Mouse (Mus musculus) C2C12 (cell line): Measurements from ENCODE around the gene Prdx5.
A peak's percentile ranks its signal among the peaks of the same experiment; 100 is the strongest.

Source experiments
- CEBPB ChIP-seq: IDR thresholded peaks from one replicate; pipeline ENCODE4 v1.6.1; 2011; ENCODE audit warnings: low read depth, mild to moderate bottlenecking, control low read depth, moderate library complexity
- CTCF ChIP-seq: IDR thresholded peaks from one replicate; pipeline ENCODE4 v1.5.1; 2011; ENCODE audit not compliant: control insufficient read depth, insufficient read depth, insufficient read length
- FOSL1 ChIP-seq: IDR thresholded peaks from one replicate; pipeline ENCODE4 v1.8.0; 2011; ENCODE audit warnings: mild to moderate bottlenecking, low read length; ENCODE audit not compliant: poor library complexity, insufficient read depth, severe bottlenecking
- MAX ChIP-seq: IDR thresholded peaks from one replicate; pipeline ENCODE4 v1.6.1; 2011; ENCODE audit warnings: mild to moderate bottlenecking, control low read depth
- MYOD1 ChIP-seq: IDR thresholded peaks from one replicate; pipeline ENCODE4 v1.6.1; 2011; ENCODE audit warnings: low read depth; ENCODE audit not compliant: control insufficient read depth, insufficient read length
- MYOG ChIP-seq: IDR thresholded peaks from one replicate; pipeline ENCODE4 v1.6.1; 2011; ENCODE audit not compliant: control insufficient read depth, insufficient read length; ENCODE audit errors: extremely low read depth
- USF1 ChIP-seq: IDR thresholded peaks from one replicate; pipeline ENCODE4 v1.6.1; 2011; ENCODE audit warnings: low read depth, mild to moderate bottlenecking, control low read depth, moderate library complexity

DNA sequence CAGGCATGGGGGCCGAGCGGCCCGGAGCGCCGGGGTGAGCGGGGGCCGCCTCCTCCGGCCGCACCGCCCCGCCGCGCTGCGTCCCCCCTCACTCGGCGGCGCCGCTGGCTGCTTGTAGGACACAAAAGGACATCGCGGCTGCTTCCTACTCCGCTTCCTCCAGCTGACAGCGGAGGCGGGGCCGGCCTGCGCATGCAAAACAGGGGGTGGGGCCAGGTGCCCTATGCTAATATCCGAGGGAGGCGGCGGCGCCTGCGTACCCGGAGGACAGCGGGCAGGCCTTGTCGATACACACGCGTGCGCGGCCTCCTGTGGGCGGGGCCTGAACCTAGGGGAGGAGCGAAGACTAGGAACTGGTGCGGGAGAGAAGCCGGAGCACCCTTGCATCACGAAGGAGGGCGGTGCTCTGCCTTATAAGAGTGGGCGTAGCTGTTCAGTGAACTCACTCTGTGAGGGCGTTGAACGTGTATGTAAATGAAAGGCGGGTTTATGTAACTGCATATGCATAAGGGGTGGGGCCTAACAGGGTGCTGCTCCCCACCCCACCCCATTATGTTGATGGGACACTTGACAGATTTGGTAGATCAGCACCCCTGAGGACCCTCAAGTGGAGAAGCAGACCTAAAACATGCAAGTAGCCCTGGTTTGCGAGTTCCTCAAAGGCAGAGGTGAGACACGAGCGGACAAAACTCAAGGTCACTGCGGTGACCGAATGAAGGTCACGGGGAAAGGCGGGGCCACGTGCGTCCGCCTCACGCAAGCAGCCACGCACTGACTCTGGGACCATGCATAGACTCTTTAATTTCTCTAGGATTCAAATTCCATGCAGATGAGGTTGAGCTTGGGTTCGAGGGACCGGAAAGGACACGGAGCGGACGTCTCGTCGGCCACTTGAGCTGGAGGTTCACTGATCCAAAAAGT lies 12.0 kb upstream of the Prdx5 start, which contains the start of gene Esrra:
- TF ChIP-seq CTCF: no peak
- TF ChIP-seq USF1: peak; percentile 50
- TF ChIP-seq CEBPB: peak; percentile 54
- TF ChIP-seq MAX: peak; percentile 75
- TF ChIP-seq FOSL1: no peak
- no peak for TF ChIP-seq MYOD1
- no peak for TF ChIP-seq MYOG
